7 mouse cellular contexts compared by ENCODE assay signal in the genomic region with DNA sequence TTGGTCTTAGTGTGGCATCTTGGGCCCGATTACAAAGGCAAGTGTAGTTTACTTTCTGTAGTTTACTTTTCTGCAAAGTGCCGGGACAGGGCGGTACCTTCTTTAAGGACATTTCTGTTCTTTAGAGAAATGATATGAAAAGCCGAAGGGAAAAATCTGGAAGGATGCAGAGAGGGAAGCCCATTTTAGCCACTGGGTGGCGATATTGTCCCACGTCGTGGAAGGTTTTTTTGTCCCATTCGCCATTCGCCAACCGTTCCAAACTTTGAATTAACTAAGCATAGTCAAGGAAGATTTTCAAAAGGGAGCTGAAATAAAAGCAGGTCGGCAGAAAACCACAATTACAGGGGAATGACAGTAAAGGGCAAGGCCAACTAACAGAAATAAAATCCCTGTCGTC. TPM values are rescaled to one million over a fixed set of nuclear protein-coding genes. Genes with fewer than 3 reads are reported as not detected.
A peak's percentile ranks its signal among the peaks of the same experiment; 100 is the strongest.
DNase-seq lines count a peak whose midpoint lies in the region; ATAC-seq lines count a peak whose summit lies in the region.

No protein-coding gene starts in this region.

- DNase-seq in R1 (ENCODE audit: low read depth, low spot score), result peak; percentile 62
- DNase-seq in cerebellum, adult 11-12 months, result peak; percentile 16
- DNase-seq in forelimb bud, embryonic 11.5 days (ENCODE audit: low read depth, low spot score), result peak; percentile 80
- peak; percentile 23 for DNase-seq in layer of hippocampus, adult 9-11 months
- DNase-seq in lung, postnatal 4 days, result peak; percentile 49 to 76
- DNase-seq in right cerebral cortex, postnatal 25 days, result peak; percentile 70

- peak; percentile 65 to 69 for ATAC-seq in hematopoietic stem cell, adult 5-6 weeks (replicated peaks in 1 of 2; ENCODE audit: insufficient read depth in 1 of 2, low FRiP score in 2 of 2, low TSS enrichment in 1 of 2, low read depth in 1 of 2, poor library complexity in 2 of 2, severe bottlenecking in 2 of 2)

RNA-seq across cellular contexts. Expression of gene Tfb1m, which starts 13.3 kb away (rescaled TPM):
- total RNA-seq in hematopoietic stem cell, adult 5-6 weeks (2017), result 18.3 and 18.6 TPM in 2 replicates

RNA-seq across cellular contexts. Expression of gene Cldn20, which starts 38.5 kb away (rescaled TPM):
- total RNA-seq in hematopoietic stem cell, adult 5-6 weeks (2017), result not detected in 2 replicates

Comparison
In these comparisons a context has a peak if more than half of its experiments do, and no peak if none do; other contexts are left out.
1. Peak in every context shown above with its lines: DNase-seq and ATAC-seq.
2. DNase-seq: peak in every context shown above with its lines; median percentile 80 in forelimb bud, embryonic 11.5 days; 70 in right cerebral cortex, postnatal 25 days; 62 in lung, postnatal 4 days; 62 in R1; 23 in layer of hippocampus, adult 9-11 months; 16 in cerebellum, adult 11-12 months.